Comparison of ENCODE assay signal across 25 mouse cellular contexts in the genomic region with DNA sequence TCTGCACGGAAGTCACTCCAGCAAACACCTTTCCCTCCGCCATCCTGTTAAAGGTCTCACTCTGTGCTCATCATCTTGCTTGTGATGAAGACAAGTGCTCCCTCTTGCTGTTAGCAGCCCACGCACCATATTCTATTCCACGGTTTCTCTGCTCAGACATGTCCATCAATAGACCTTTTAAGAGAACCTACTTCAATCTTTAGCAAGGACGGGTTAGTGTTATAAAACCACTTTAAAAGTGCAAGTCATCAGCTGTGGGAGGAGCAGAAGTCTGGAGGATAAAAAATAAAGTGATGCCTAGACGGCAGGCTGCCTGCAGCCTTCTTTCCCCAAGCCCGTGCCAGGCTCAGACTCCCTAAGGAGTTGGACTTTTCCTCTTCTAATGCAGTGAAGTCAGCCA. TPM values are rescaled to one million over a fixed set of nuclear protein-coding genes. Genes with fewer than 3 reads are reported as not detected.
DNase-seq lines count a peak whose midpoint lies in the region; ATAC-seq lines count a peak whose summit lies in the region.
"Had no signal": no experiment of that assay in that cellular context is flagged by ENCODE, and none has a peak within 500 bp of the region (broad histone marks: within the 10 kb centered on the region; RNA-seq: fewer than 3 reads in every experiment).

No protein-coding gene starts in this region.

- H3K4me2 ChIP-seq in heart, embryonic 11.5 days: no peak overlapping the region
- H3K4me2 ChIP-seq: embryonic facial prominence, embryonic 15.5 days; forebrain, embryonic 15.5 days; heart, embryonic 13.5 days; hindbrain, embryonic 12.5 days had no signal

- peaks cover 11% of the 10 kb centered on the region for H3K4me1 ChIP-seq in heart, embryonic 11.5 days (ENCODE audit: control insufficient read depth, insufficient read depth, low read length)

- peaks cover 29% of the 10 kb centered on the region for H3K36me3 ChIP-seq in heart, embryonic 11.5 days (ENCODE audit: control insufficient read depth, insufficient read depth, low read length)

- H3K4me3 ChIP-seq in heart, embryonic 11.5 days (ENCODE audit: low read depth, low read length): no peak overlapping the region
- H3K4me3 ChIP-seq: embryonic facial prominence, embryonic 15.5 days; forebrain, embryonic 15.5 days; heart, adult 2 months; heart, embryonic 13.5 days; hindbrain, embryonic 12.5 days had no signal

- no peaks in the 10 kb centered on the region for H3K9me3 ChIP-seq in heart, embryonic 11.5 days (replicated peaks; ENCODE audit: control insufficient read depth, low read length)
- H3K9me3 ChIP-seq: embryonic facial prominence, embryonic 15.5 days; forebrain, embryonic 15.5 days; heart, embryonic 13.5 days; hindbrain, embryonic 12.5 days had no signal

- DNase-seq in 3T3-L1 (ENCODE audit: low read depth, low spot score) (peak; percentile 46), 416B (ENCODE audit: low read depth) (peak; percentile 62)
- DNase-seq in cerebellum, adult 18-20 months: no peak
- no peak for DNase-seq in heart, adult 9 months (ENCODE audit: low spot score in 2 of 2)
- DNase-seq: adrenal gland, adult 2 months; adrenal gland, postnatal 36 days; cerebellum, adult 11 months; cerebellum, adult 9-10 months; cerebellum, postnatal 36 days; embryo, embryonic 11 days; gastrocnemius, postnatal 14 days; heart, adult 2 months; heart, postnatal 36 days had no signal

- no peak overlapping the region for H3K9ac ChIP-seq in heart, embryonic 11.5 days (ENCODE audit: low read depth, low read length)
- H3K9ac ChIP-seq: embryonic facial prominence, embryonic 15.5 days; forebrain, embryonic 15.5 days; heart, embryonic 13.5 days; hindbrain, embryonic 12.5 days had no signal

- no peak overlapping the region for H3K27ac ChIP-seq in heart, embryonic 11.5 days (ENCODE audit: low read depth, low read length)
- H3K27ac ChIP-seq: embryonic facial prominence, embryonic 15.5 days; forebrain, embryonic 15.5 days; heart, adult 2 months; heart, embryonic 13.5 days; hindbrain, embryonic 12.5 days had no signal

- H3K27me3 ChIP-seq in heart, embryonic 11.5 days (ENCODE audit: control insufficient read depth, insufficient read depth, low read length): no peaks in the 10 kb centered on the region
- H3K27me3 ChIP-seq: embryonic facial prominence, embryonic 15.5 days; forebrain, embryonic 15.5 days; heart, embryonic 13.5 days; hindbrain, embryonic 12.5 days; Patski had no signal

- peak; percentile 76 for ATAC-seq in common myeloid progenitor, adult 5-6 weeks (replicated peaks; ENCODE audit: low read depth, poor library complexity, severe bottlenecking)
- peak; percentile 48 for ATAC-seq in megakaryocyte progenitor cell, adult 5-6 weeks (replicated peaks; ENCODE audit: poor library complexity)
- ATAC-seq in heart, embryonic 11.5 days (replicated peaks; ENCODE audit: insufficient number of reproducible peaks, low FRiP score, low TSS enrichment): no peak
- ATAC-seq: activated CD4-positive, CD25-positive, alpha-beta regulatory T cell, adult 4 months; forebrain, embryonic 15.5 days; hindbrain, embryonic 16.5 days; inflammation-experienced regulatory T-cells, adult 6 months; intestine, postnatal 0 days; Patski had no signal

- 83% methylated on average over 7 of the region's 7 CpGs for WGBS in heart, embryonic 11.5 days (ENCODE audit: insufficient replicate concordance)

RNA-seq across cellular contexts. Expression of a gene that starts 18.2 kb away (rescaled TPM):
- 3.6 and 5.0 TPM in 2 replicates for total RNA-seq in common myeloid progenitor, adult 5-6 weeks (2017)
- 0.74 and 1.1 TPM in 2 replicates for total RNA-seq in megakaryocyte progenitor cell, adult 5-6 weeks (2015)
- 1.4 TPM in 1 of 2 replicates, not detected in the other for total RNA-seq in megakaryocyte progenitor cell, adult 5-6 weeks (2017)
- 0.74 TPM in 1 of 2 replicates, not detected in the other for polyA plus RNA-seq in heart, embryonic 11.5 days (2014; fragmentation: Nextera tagmentation; extraction: Ambion mirVana)
- polyA plus RNA-seq: activated CD4-positive, CD25-positive, alpha-beta regulatory T cell, adult 4 months; inflammation-experienced regulatory T-cells, adult 6 months; Patski had no signal

RNA-seq across cellular contexts. Expression of a gene that starts 35.5 kb away (rescaled TPM):
- total RNA-seq in common myeloid progenitor, adult 5-6 weeks (2017): 6.4 and 9.0 TPM in 2 replicates
- 14.2 and 15.9 TPM in 2 replicates for total RNA-seq in megakaryocyte progenitor cell, adult 5-6 weeks (2015)
- 4.1 and 4.2 TPM in 2 replicates for total RNA-seq in megakaryocyte progenitor cell, adult 5-6 weeks (2017)
- polyA plus RNA-seq in heart, embryonic 11.5 days (2014; fragmentation: Nextera tagmentation; extraction: Ambion mirVana): 5.5 and 5.9 TPM in 2 replicates

RNA-seq across cellular contexts. Expression of a gene that starts 45.9 kb away (rescaled TPM):
- 14.1 and 16.4 TPM in 2 replicates for total RNA-seq in common myeloid progenitor, adult 5-6 weeks (2017)
- total RNA-seq in megakaryocyte progenitor cell, adult 5-6 weeks (2015): 17.4 and 18.9 TPM in 2 replicates
- 10.8 and 16.2 TPM in 2 replicates for total RNA-seq in megakaryocyte progenitor cell, adult 5-6 weeks (2017)
- 14.2 and 14.4 TPM in 2 replicates for polyA plus RNA-seq in heart, embryonic 11.5 days (2014; fragmentation: Nextera tagmentation; extraction: Ambion mirVana)

RNA-seq across cellular contexts. Expression of a gene that starts 46.0 kb away (rescaled TPM):
- total RNA-seq in common myeloid progenitor, adult 5-6 weeks (2017): 246 and 349 TPM in 2 replicates
- total RNA-seq in megakaryocyte progenitor cell, adult 5-6 weeks (2015): 42.7 and 49.3 TPM in 2 replicates
- 207 and 220 TPM in 2 replicates for total RNA-seq in megakaryocyte progenitor cell, adult 5-6 weeks (2017)
- 159 and 197 TPM in 2 replicates for polyA plus RNA-seq in heart, embryonic 11.5 days (2014; fragmentation: Nextera tagmentation; extraction: Ambion mirVana)

Comparison
In these comparisons a context has a peak if more than half of its experiments do, and no peak if none do; other contexts are left out.
1. DNase-seq: peak in 3T3-L1 (single experiment) and 416B (single experiment); none in cerebellum, adult 18-20 months (0 of 2) and heart, adult 9 months (0 of 2).